Mouse (Mus musculus) spleen, postnatal 14 days (tissue): Measurements from ENCODE around the gene Atp5j.

Experiments used
- DNase-seq, 2 experiments: peaks; one replicate each; pipeline ENCODE4 v3.0.0; 2021 to 2022; ENCODE audit warnings: low spot score in 2 of 2

The Atp5j gene

DNA sequence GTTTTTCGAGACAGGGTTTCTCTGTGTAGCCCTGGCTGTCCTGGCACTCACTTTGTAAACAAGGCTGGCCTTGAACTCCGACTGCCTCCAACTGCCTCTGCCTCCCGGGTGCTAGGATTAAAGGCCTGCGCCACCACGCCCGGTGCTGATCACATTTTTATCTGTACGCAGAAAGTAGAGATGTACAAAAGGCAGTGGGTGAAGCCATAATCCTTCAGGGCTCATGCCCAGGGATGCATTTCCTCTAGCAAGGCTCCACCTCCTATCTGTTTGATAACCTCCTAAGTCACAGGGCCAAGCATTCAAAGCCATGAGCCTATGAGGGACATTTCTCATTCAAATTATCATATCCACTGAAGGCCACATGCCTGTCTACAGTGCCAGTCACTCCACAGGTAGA is 27.6 kb downstream of the Atp5j start:
- no peak for DNase-seq

DNA sequence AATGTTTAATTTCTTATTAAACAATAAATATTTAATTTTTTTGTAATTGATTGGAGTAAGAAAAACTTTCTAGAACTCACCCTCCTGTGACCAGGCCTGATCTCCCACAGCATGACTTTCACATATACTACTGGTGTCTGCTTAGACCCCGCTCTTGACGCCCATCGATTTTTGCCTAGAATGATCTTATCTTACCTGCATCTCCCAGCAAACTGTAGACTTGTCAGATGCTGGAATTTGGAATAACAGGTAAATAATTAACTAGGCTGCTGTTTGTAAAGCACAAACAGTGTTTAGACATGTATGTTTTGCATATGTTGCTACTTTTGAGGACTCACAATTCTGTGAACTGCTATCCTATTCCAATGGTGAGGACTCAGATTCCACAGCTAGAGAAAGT is 29.2 kb downstream of the Atp5j start:
- DNase-seq: no peak

DNA sequence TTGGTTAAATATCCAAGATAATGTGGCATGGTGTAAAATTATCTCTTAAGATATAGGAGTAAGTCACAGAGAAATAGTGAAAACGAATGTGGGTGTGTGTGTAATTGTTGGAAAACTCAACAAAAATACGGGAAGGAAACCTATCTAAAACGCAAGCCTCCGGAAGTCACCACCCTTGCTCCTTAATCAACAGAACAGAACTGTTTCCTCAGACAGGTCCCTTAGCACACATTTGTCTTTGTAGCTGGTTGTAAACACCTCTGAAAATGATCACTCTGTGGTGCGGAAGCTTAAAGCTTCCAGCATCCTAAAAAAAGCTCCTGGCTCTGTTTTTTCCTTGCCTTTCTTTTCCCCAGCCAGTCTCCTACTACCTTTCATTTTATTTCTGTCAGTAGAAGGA is 30.6 kb downstream of the Atp5j start:
- DNase-seq: no peak

DNA sequence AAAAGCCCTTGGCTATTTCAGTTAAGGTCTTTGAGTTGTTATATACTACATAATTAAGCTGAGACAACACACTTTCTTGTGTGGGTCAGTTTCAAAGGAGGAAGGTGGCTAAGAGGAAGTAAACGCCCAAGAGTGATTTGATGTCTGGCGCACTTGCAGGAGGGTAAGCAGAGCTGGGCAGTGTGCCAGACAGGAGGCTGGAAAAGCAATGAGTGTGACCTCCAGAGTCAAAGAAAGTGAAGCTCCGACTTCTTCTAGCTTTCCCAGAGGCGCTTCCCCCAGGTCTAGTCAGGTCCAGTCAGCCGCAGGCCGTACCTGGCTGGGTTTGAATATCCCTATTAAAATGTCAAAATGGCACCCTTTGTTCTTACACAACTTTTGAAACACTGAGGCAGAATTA is 33.2 kb downstream of the Atp5j start:
- no peak for DNase-seq

DNA sequence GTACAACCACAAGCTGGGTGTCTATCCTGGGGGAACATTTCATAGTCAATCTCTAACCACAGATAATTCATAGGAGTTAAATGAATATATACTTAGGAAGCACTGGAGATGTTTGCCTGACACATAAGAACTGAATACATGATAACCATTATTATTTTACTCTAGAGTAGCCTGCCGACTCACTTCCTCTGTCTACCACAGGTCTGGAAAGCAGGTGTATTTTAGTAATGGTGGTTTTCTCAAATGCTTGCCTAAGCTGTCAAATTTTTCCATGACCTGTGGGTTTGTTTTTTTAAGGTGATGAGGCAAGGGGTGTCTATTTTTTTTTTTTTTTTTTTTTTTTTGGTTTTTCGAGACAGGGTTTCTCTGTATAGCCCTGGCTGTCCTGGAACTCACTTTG is 35.4 kb downstream of the Atp5j start:
- DNase-seq: no peak

DNA sequence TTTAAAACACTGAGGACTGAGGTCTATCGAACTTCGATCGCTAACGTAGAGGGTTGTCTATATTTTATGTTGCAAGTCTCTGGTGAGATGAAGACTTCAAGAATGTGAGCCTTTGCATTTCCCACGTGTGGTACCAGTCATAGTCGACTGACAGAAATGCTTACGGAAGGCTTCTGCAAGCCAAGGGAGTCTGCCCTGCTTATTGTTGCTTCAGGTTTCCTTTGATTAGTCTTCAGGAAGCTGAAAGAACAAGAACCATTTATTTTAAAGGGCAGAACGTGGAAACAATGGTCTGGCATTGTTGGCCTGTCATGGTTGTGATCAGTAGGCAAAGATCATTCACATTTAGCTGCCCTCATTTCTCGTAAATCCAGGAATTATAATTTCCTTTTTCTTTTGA is 38.7 kb downstream of the Atp5j start:
- DNase-seq: no peak

DNA sequence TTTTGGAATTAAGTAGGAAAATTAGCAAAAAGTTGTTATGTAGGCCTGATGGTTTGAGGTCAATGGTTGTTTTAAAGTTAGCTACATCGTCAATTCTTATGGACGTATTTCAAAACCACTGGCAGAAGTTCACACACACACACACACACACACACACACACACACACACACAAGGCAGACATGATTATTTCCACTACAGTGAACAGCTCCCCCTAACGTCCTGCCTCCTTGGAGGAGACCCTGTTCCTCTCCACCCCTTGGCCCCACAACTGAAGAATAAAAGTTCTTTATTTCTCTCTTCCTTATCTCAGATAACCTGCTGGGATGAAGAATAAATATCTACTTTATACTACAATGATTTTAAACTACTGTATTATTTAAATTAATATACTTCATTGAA is 40.1 kb downstream of the Atp5j start:
- no peak for DNase-seq

DNA sequence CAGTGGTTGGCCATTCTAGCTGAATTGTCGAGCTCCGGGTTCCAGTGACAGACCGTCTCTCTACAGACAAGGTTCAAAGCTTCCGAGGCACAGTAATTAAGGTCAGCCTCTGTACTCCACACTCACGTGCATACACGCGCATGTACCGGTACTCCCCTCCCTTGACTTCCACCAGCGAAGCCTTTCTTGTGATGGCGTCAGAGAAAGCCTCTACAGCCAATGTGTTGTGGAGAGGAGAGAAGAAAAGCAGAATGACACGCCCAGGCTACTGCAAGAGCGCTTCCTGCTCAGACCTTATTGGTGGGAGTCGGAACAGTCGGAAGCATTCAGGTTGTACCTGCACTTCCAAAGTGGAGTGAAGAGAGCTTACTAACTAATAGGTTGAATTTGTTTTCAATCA is 42.0 kb downstream of the Atp5j start:
- DNase-seq: no peak

DNA sequence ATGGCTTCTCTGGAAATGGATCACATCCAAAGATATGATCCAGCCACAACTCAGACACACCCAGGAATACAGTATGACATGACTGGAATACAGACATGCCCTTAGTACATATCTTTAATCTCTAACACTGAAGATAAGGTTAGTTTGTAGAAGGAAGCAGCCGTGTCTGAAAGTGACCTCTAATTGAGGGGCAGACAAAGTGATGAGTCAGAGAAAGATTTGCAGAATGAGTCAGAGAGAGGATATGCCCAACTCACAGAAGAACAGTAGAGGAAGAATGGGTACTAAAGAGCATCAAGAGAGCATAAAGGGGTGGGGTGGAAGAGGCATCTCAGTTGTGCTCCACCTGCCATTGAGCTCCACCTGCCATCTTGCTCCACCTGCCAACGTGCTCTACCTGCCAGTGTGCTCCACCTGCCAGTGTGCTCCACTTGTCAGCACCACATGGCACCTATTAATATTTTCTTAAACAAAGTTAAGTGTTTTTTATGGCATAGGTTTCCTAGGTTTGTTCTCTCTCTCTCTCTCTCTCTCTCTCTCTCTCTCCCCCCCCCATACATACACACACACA is 44.7 kb downstream of the Atp5j start:
- no peak for DNase-seq

DNA sequence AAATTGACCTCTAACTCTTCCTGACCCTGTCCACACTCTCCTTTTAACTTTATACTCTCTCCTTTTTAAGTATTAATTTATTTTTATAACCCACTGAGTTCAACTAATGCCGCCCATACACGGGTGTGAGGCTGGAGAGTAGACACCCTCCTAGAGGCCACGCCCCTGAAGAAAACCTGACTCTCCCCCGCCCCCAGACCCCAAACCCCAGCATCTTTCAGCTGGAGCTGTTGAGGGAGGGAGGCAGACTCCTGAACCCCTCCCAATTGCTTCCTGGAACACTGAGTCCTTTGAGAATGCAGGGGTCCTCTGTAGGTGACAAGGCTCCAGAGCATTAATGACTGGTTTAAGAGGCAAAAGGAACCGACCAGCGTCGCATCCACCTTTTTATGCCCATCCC is 50.5 kb downstream of the Atp5j start:
- DNase-seq: no peak

DNA sequence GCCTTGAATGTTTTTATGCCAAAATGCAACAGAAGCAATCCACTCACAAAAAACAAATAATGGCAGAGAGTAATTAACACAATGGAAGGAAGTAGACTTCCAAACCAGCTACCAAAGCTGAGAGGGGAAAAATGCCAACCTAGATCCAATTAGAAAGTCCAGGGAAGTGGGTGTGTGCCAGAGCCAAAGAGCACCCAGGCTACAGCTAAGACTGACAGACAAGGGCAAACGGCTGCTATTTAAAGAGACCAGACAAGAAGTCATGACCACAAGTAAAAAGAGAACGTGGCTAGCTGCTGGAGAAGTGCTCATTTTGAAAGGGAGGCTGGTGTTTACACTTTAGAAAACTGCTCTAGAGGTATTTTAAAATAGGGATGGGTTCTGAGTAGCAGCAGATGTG is 52.1 kb downstream of the Atp5j start:
- DNase-seq: no peak

DNA sequence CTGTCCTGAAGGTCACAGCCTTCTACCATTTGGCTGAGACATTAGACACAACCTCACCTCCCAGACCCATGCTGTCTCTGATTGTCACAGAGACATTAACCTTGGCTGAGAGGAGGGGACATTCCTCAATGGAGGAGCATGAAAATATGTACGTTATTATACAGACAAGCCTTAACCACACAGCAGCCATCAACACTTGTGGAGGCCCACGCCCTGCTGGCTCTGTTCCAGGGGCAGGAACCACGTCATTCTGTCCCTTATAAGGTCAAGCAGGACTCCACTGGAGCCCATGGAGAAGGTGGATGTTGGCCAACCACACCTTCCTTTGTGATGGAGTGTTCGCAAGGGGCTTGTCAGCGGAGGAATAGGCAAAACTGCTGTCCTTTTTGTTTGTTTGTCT is 55.7 kb downstream of the Atp5j start:
- DNase-seq: no peak

DNA sequence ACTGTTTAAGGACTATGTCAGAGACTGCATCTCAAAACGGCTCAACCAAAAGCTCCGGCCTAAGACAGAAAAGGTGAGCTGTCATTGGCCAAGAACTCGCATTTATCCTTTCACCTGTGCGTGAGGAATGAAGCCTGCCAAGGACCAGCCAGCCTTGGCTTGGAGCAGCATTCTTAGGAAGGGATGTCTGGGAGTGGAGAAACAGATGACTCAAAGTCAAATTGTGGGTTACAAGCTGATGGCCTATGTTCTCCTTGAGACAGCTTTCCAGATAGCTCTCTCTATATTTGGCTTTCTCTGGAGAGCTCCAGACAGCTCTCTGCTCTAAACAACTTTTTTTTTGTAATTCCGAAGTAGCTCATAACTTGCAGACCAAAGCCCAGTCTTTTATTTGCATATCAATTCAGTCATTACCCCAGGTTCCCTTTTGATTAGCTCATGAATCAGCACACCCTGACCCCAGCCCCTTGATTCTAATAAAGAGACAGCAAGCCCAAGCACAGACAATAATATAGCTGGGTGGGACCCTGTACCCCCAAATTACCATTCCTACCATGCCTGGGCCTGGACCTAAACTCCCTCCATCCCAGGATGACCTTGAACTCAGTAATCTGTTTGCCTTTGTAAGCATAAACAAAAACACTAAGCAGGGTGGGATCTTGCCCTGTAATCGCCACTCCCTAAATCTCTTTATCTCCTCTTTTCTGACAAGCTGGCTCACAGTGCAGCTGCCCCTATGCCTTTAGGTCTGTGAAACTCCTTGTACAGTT is 56.4 kb downstream of the Atp5j start:
- DNase-seq: no peak

DNA sequence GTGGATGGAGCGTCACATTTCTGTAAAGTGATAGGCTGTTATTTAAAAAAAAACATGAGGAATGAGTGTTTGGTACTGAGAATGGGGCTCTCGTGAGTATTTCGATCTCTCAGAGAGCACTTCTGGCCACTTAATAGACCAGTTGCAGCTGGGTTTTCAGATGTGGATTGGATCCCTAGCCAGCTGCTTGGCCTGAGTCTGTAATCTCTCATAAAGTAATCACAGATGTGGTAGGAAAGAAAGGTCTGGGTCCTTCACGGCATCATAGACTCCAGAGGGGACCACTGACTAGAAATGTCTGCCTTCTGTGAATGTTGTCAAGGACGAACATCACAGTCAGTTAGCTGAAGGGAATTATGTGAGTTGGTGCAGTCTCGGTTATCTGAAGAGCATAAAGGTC is 57.0 kb downstream of the Atp5j start:
- no peak for DNase-seq
